Mouse (Mus musculus) G1E (cell line): ENCODE data around the gene Hpcal1. TPM values are rescaled to one million over a fixed set of nuclear protein-coding genes. Genes with fewer than 3 reads are reported as not detected.

ENCODE experiments used
- ATAC-seq: 2 replicates; pipeline ENCODE4 v1.8.0; 2016; ENCODE audit warnings: mild to moderate bottlenecking; ENCODE audit not compliant: insufficient number of reproducible peaks, poor library complexity, low FRiP score, severe bottlenecking; ENCODE audit errors: extremely low read depth
- DNase-seq: peaks from one replicate; pipeline ENCODE4 v3.0.0; 2012; ENCODE audit warnings: low spot score
- H3K27me3 ChIP-seq: 2 replicates; pipeline ENCODE4 v1.6.1; 2012; ENCODE audit warnings: mild to moderate bottlenecking, low read length, inconsistent platforms; ENCODE audit not compliant: insufficient read depth
- H3K36me3 ChIP-seq: replicated peaks from 2 replicates; pipeline ENCODE3; 2012; ENCODE audit warnings: mild to moderate bottlenecking, inconsistent platforms
- H3K4me1 ChIP-seq: 2 replicates; pipeline ENCODE4 v1.6.1; 2012; ENCODE audit warnings: low read depth, low read length, inconsistent platforms, mixed read lengths; ENCODE audit not compliant: insufficient read depth
- H3K4me3 ChIP-seq: 2 replicates; pipeline ENCODE4 v1.5.1; 2012; ENCODE audit warnings: low read depth, mild to moderate bottlenecking, inconsistent platforms, low read length, moderate library complexity, mixed read lengths
- H3K9me3 ChIP-seq: replicated peaks from 2 replicates; pipeline ENCODE4 v1.6.1; 2012; ENCODE audit warnings: inconsistent platforms
- CTCF ChIP-seq: IDR thresholded peaks from 2 replicates; pipeline ENCODE4 v1.5.1; 2012; ENCODE audit warnings: low read depth, low read length, inconsistent platforms, mixed read lengths
- GATA1 ChIP-seq: IDR thresholded peaks from 2 replicates; pipeline ENCODE4 v1.6.1; 2012; ENCODE audit warnings: borderline replicate concordance, low read length, inconsistent platforms, mixed read lengths
- GATA2 ChIP-seq: IDR thresholded peaks from 2 replicates; pipeline ENCODE4 v1.6.1; 2012; ENCODE audit warnings: low read depth, low read length, inconsistent platforms, borderline replicate concordance
- POLR2AphosphoS5 ChIP-seq: IDR thresholded peaks from 2 replicates; pipeline ENCODE4 v1.6.1; 2012; ENCODE audit warnings: low read depth, low read length, inconsistent platforms; ENCODE audit not compliant: insufficient replicate concordance
- TAL1 ChIP-seq: conservative IDR thresholded peaks from 2 replicates; pipeline ENCODE4 v1.6.1; 2012; ENCODE audit warnings: low read depth, low read length, inconsistent platforms, mixed read lengths
- polyA plus RNA-seq: library from polyadenylated mRNA; stranded (reverse); fragments of >175 nt; gene quantifications from 2 replicates; pipeline ENCODE4 v1.2.3, GENCODE M21; 2012
- total RNA-seq, 2 experiments: library from RNA; stranded (forward) in 1 of 2; stranded (reverse) in 1 of 2; fragments of 200-1000 nt in 1 of 2; fragments of >200 nt in 1 of 2; fragmentation: Nextera tagmentation in 1 of 2; gene quantifications; 2 replicates each; pipeline ENCODE4 v1.2.3; 2014 to 2017

Hpcal1 gene
- total and polyA plus RNA-seq, 3 experiments = not detected

- ATAC-seq = no peak
- H3K9me3 ChIP-seq = peaks cover 9% of the 10 kb centered on the region
- DNase-seq = no peak
- H3K36me3 ChIP-seq = no peaks in the 10 kb centered on the region
- TF ChIP-seq CTCF (no peak), POLR2AphosphoS5 (no peak), GATA1 (no peak), GATA2 (no peak), TAL1 (no peak)
- no peak overlapping the region for H3K4me3 ChIP-seq
- H3K27me3 ChIP-seq = no peaks in the 10 kb centered on the region
- H3K4me1 ChIP-seq = no peaks in the 10 kb centered on the region
Measured at GRCm38 (mm10) chr12:17652216-17653050, 38.2 kb upstream of the Hpcal1 start.

GRCm38 (mm10) chr12:17653051-17653783 lies 37.4 kb upstream of the Hpcal1 start:
- no peaks in the 10 kb centered on the region for H3K27me3 ChIP-seq
- H3K4me3 ChIP-seq = no peak overlapping the region
- ATAC-seq = no peak

GRCm38 (mm10) chr12:17657561-17658195 lies 33.0 kb upstream of the Hpcal1 start:
- no peaks in the 10 kb centered on the region for H3K4me1 ChIP-seq
- H3K4me3 ChIP-seq = no peak overlapping the region
- ATAC-seq (no peak), DNase-seq (no peak)
- TF ChIP-seq CTCF (no peak), GATA1 (no peak), TAL1 (no peak), POLR2AphosphoS5 (no peak), GATA2 (no peak)
- H3K9me3 ChIP-seq = peaks cover 4% of the 10 kb centered on the region; the same call in 1 of the 2 replicates
- no peaks in the 10 kb centered on the region for H3K36me3 ChIP-seq
- no peaks in the 10 kb centered on the region; the same call in 1 of the 2 replicates for H3K27me3 ChIP-seq

More at GRCm38 (mm10) chr12:17653051-17653783, 37.4 kb upstream of the Hpcal1 start:
- Histone ChIP-seq H3K9me3 (peaks cover 7% of the 10 kb centered on the region), H3K4me1 (no peaks in the 10 kb centered on the region), H3K36me3 (no peaks in the 10 kb centered on the region)
- DNase-seq = no peak
- TF ChIP-seq TAL1 = no peak
- no peak for TF ChIP-seq GATA2
- TF ChIP-seq CTCF = no peak
- TF ChIP-seq GATA1 = no peak
- no peak for TF ChIP-seq POLR2AphosphoS5

GRCm38 (mm10) chr12:17658521-17658920 lies 32.1 kb upstream of the Hpcal1 start:
- TF ChIP-seq POLR2AphosphoS5 (no peak), TAL1 (no peak), CTCF (no peak), GATA2 (no peak), GATA1 (no peak)
- Histone ChIP-seq H3K4me1 (no peaks in the 10 kb centered on the region), H3K27me3 (no peaks in the 10 kb centered on the region; the same call in 1 of the 2 replicates), H3K36me3 (no peaks in the 10 kb centered on the region), H3K9me3 (0 out of 2 replicates have a peak, but pooled peaks cover 2% of the 10 kb centered on the region), H3K4me3 (no peak overlapping the region)
- ATAC-seq = no peak
- DNase-seq = no peak

- DNase-seq = no peak
- Histone ChIP-seq H3K4me3 (no peak overlapping the region), H3K27me3 (no peaks in the 10 kb centered on the region; the same call in 1 of the 2 replicates), H3K9me3 (peaks cover 6% of the 10 kb centered on the region; the same call in 1 of the 2 replicates), H3K36me3 (no peaks in the 10 kb centered on the region), H3K4me1 (no peaks in the 10 kb centered on the region)
- ATAC-seq = no peak
- TF ChIP-seq TAL1 (no peak), POLR2AphosphoS5 (no peak), GATA1 (no peak), CTCF (no peak), GATA2 (no peak)
Measured at GRCm38 (mm10) chr12:17661483-17661920, 29.2 kb upstream of the Hpcal1 start.

GRCm38 (mm10) chr12:17663991-17664635 lies 26.5 kb upstream of the Hpcal1 start:
- H3K4me3 ChIP-seq = no peak overlapping the region
- no peaks in the 10 kb centered on the region for H3K27me3 ChIP-seq
- TF ChIP-seq GATA1 = no peak
- TF ChIP-seq TAL1 = no peak
- no peak for TF ChIP-seq GATA2
- no peak for TF ChIP-seq CTCF
- no peak for TF ChIP-seq POLR2AphosphoS5
- no peak for DNase-seq
- no peak for ATAC-seq
- no peaks in the 10 kb centered on the region for H3K36me3 ChIP-seq
- H3K9me3 ChIP-seq = peaks cover 7% of the 10 kb centered on the region; the same call in 1 of the 2 replicates
- no peaks in the 10 kb centered on the region for H3K4me1 ChIP-seq
